Mouse (Mus musculus) embryonic stem cell, embryonic (primary cell): Measurements from ENCODE around the gene Tead3.

Experiments used
- CTCF ChIA-PET, 4 experiments: fragments of 300-600 bp in 2 of 4; fragments of 350-600 bp in 2 of 4; sonication (Branson Sonifier 250); formaldehyde crosslinking; loops; one replicate each; lab custom pipeline; 2022; ENCODE audit warnings: inconsistent platforms in 2 of 4; lab: Charles Lee
- POLR2A ChIA-PET, 4 experiments: fragments of 300-600 bp in 2 of 4; fragments of 350-600 bp in 2 of 4; sonication (Branson Sonifier 250); formaldehyde crosslinking; loops; one replicate each; lab custom pipeline; 2022; ENCODE audit warnings: antibody characterized with exemption in 4 of 4, inconsistent platforms in 1 of 4; lab: Charles Lee

The Tead3 gene

DNA sequence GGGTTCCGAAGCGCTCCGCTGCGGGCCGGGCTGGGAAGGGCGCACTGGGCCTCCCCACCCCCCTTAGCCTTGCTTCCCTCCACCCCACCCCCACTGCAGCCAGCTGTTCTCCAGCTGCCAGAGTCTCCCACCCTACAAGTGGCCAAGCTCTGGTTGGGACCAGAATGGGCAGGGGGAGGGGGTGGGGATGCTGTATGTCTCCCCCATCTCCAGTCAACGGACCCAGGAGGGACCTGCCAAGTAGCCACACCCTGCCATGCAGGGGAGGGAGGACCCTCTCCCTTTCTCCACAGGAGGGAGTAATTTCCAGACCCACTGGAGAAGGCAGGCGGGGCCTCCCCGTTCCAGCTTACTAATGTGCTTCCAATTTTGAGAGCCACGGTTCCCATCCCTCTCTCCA is 4.7 kb downstream of the Tead3 start:
- POLR2A ChIA-PET, result interaction anchor here (0.6 to 45.8 kb wide), 14 partner anchors 10 to 260 kb away, joined by 3 to 990 read pairs (median 6); partner anchors contain the start of genes Rpl10a (in 2 of the 4) and Fance (in 1 of the 4)
- CTCF ChIA-PET, result interaction anchor here (0.5 to 2.1 kb wide), 10 partner anchors 13 to 1350 kb away, joined by 3 to 12 read pairs (median 4); no protein-coding TSS in a partner anchor

DNA sequence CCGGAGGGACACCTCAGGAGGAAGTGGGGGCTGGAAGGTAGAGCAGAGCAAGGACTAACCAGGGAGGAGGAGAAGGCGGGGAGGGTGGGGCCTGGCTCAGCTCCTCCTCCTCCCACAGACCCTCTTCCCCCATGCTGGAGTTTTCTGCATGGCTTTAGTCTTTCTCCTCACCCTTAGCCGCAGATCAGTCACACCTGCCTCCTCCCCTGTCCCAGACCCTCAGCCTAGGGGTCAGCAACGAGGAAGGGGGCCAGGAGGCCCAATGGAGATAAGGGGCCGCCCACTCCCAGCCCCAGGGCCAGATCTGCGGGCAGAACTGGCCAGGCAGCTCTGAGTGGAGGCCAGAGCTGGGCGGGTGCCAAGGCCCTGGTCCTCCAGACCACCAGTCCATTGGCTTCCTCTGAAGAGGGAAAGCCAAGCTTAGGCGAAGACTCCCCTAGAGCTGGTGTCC is 5.3 kb downstream of the Tead3 start:
- ChIA-PET CTCF (interaction anchor here (0.5 to 2.1 kb wide), 11 partner anchors 13 to 1350 kb away, joined by 3 to 18 read pairs (median 4); partner anchors contain the start of gene Fance (in 1 of the 4)), POLR2A (interaction anchor here (0.6 to 45.8 kb wide), 14 partner anchors 11 to 163 kb away, joined by 3 to 990 read pairs (median 6); partner anchors contain the start of genes Fance (in 2 of the 4) and Rpl10a (in 2 of the 4))

DNA sequence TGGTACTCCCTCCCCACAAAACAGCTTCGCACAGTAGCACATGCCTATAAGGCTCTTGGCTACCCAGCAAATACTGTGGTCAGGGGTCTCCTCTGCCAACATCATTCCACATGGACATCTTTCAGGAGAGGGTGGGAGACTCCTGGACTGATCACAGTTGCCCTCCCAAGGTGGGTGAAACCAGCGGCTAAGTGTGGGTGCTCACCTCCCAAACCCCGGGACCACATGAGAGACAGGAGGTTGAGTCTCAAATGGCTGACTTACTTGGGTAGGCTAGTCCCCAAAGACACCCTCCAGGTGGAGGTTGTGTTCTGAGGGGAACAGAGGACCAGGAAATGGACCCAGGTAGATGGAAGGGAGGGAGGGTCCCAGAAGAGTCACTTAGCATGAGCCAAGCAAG is 5.9 kb downstream of the Tead3 start:
- ChIA-PET POLR2A (interaction anchor here (1.0 to 45.8 kb wide), 10 partner anchors 11 to 144 kb away, joined by 3 to 990 read pairs (median 6); partner anchors contain the start of genes Fance (in 2 of the 4) and Rpl10a (in 2 of the 4)), CTCF (interaction anchor here in 3 of 4 experiments (0.6 to 2.1 kb wide), 8 partner anchors 13 to 48 kb away, joined by 3 to 12 read pairs (median 4); partner anchors contain the start of gene Fance (in 1 of the 3))

DNA sequence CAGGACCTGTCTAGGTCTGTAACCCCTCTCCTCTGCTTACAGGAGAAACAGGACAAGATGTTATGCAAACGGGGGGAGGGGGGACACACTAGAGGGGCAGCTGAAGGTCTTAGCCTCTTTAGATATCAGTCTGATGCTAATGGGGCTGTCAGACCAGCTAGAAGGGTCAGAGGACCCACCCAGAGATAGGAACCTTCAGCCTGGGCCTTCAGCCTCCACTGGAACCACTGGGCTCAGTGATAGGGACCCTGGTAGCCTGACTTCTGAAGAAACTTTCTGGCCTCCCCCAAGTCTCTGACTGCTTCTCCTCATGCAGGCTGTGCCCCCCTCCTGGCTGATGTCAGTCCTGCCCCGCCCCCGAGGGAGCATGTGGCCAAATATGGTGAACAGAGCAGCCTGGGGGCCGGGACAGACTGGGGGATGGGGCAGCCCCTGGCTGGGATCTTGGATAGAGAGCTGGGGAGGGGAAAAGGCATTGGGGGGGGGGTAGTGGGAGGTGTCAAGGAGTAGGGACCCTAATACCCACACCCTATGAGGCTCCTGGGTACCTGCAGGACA is 6.5 kb downstream of the Tead3 start:
- POLR2A ChIA-PET, result interaction anchor here (1.0 to 45.8 kb wide), 6 partner anchors 12 to 31 kb away, joined by 3 to 990 read pairs (median 8); partner anchors contain the start of genes Fance (in 2 of the 4) and Rpl10a (in 1 of the 4)
- CTCF ChIA-PET, result interaction anchor here in 3 of 4 experiments (0.6 to 0.9 kb wide), 4 partner anchors 22 to 262 kb away, joined by 3 to 4 read pairs (median 4); no protein-coding TSS in a partner anchor

DNA sequence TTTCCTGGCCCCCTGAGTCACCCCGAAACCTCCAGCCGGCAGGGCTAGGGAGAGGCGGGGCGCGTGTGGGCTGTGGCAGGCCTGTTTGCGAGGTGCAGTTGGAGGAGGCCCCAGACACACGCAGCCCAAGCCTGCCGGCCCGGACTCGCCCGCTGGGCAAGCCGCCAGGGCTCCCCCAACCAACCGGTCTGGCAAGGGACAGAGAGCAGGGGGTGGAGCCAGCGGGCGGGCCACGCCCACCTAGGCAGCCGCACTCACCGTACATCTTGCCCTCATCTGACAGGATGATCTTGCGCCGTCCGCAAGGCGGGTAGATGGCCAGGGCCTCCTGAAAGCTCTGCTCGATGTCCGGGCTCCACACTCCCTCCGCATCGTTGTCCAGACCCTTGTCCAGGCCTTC is 9.5 kb downstream of the Tead3 start:
- CTCF ChIA-PET, result interaction anchor here in 3 of 4 experiments (0.6 to 3.0 kb wide), 3 partner anchors 9 to 48 kb away, joined by 3 to 8 read pairs (median 7); partner anchors contain the start of gene Tead3 (in 1 of the 3)
- POLR2A ChIA-PET, result interaction anchor here in 3 of 4 experiments (0.7 to 45.8 kb wide), 10 partner anchors 9 to 184 kb away, joined by 3 to 990 read pairs (median 6); partner anchors contain the start of genes Tead3 (in 2 of the 3), Fance (in 1 of the 3) and Rpl10a (in 1 of the 3)

DNA sequence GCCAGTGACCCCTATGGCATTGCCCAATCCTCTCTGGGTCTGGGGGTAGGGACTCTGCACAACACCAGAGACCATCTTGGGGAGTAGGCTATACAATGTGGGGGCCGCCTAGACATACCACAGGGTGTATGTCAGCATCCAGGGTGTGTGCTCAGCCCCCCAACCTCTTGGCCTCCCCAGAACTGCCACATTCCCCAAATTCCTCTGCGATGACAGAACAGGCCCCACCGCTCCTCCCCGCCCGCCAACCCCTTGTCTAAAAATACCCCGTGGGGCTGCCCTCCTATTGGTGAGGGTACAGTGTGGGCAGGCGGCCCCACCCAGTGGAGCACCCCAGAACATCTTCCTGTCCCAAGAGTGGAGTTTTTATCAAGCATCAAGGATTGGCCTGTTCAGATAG is 10.0 kb downstream of the Tead3 start:
- POLR2A ChIA-PET, result interaction anchor here in 3 of 4 experiments (0.7 to 45.8 kb wide), 7 partner anchors 9 to 142 kb away, joined by 3 to 990 read pairs (median 9); partner anchors contain the start of genes Rpl10a (in 2 of the 3), Fance (in 1 of the 3) and Tead3 (in 1 of the 3)

DNA sequence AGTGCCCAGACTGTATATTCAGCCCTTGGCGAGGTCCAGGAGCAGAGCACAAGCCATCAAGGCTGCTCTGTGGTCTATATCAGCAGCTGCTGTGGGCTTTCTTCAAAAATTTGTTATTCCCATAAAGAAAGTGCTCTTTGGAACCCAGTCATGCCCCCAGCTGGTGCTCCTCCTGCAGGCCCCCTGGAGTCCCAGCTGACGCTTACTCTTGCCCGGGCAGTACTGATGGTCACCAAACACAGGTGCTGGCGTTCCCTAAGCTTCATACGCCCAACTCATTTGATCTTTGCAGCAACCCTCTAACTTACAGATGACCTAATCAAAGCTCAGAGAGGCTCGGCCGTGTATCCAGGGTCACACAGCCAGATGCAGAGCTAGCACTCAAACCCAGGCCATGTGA is 13.1 kb downstream of the Tead3 start:
- POLR2A ChIA-PET, result interaction anchor here in 3 of 4 experiments (0.6 to 45.8 kb wide), 11 partner anchors 6 to 786 kb away, joined by 3 to 990 read pairs (median 4); partner anchors contain the start of genes Rpl10a (in 2 of the 3), Fance (in 1 of the 3), Tead3 (in 1 of the 3) and Tulp1 (in 1 of the 3)
- CTCF ChIA-PET, result interaction anchor here (0.6 to 2.1 kb wide), 16 partner anchors 12 to 1047 kb away, joined by 3 to 12 read pairs (median 5); partner anchors contain the start of genes Fance (in 1 of the 4) and Tead3 (in 1 of the 4)

More for the DNA sequence above, 10.0 kb downstream of the Tead3 start:
- CTCF ChIA-PET, result interaction anchor here in 1 of 4 experiments (3.0 kb wide), 1 partner anchor 9 kb away, joined by 8 read pairs; the partner anchor contains the start of gene Tead3

DNA sequence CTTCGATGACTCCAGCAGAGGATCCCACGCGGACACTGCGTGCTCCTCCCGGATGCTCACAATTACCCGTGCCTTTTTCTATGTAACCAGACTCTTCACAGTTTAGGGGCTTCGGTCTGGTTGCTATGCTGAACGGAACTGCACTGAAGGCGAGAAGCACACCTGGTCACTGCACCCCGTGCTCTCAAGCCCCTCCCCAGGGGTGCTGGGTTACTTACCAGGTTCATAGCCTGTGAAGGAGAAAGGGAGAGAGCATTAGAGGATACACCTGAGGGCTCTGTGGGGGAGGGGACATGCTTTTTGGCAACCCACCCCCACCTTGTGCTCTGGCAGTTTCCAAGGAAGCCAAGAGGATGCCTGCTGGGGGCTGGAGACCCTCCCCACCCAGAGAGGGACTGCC is 15.3 kb downstream of the Tead3 start:
- POLR2A ChIA-PET, result interaction anchor here in 3 of 4 experiments (0.8 to 45.8 kb wide), 5 partner anchors 8 to 18 kb away, joined by 3 to 990 read pairs (median 4); partner anchors contain the start of genes Tead3 (in 2 of the 3), Fance (in 1 of the 3), Rpl10a (in 1 of the 3) and Tulp1 (in 1 of the 3)
- CTCF ChIA-PET, result interaction anchor here in 1 of 4 experiments (0.7 kb wide), 1 partner anchor 177 kb away, joined by 3 read pairs; no protein-coding TSS in a partner anchor

DNA sequence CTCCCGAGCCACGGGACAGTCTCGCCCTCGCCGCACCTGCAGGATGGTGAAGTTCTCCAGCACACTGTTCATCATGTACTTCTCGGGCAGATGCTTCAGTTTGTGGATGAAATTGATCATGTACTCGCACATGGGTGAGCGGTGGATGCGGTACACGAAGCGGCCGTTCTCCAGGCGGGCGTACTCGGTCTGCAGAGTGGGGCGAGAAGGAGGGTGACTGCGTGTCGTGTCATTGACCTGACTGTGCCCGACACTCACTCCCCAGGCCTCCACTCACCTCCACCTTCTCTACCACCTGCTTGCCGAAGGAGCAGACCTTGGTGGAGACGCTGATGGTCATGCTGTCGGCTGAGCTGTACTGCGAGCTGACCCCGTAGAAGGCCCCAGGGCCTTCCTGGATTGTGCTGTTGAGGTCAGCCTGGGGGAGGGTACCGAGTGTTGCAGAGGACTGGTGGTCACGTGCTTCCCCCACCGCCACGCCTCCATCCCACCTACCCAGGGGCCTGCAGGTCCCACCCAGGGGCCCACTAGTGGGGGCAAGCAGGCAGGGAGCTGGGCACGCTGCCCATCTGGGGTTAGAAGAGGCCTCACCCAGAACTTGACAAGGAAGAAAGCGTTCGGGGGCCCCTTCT is 17.6 kb downstream of the Tead3 start:
- CTCF ChIA-PET, result interaction anchor here in 2 of 4 experiments (0.5 to 0.9 kb wide), 2 partner anchors 35 to 631 kb away, joined by 3 to 14 read pairs; no protein-coding TSS in a partner anchor
- POLR2A ChIA-PET, result interaction anchor here (0.7 to 45.8 kb wide), 27 partner anchors 8 to 195 kb away, joined by 3 to 990 read pairs (median 12); partner anchors contain the start of genes Tead3 (in 2 of the 4), Fance (in 1 of the 4), Ppard (in 1 of the 4) and Rpl10a (in 1 of the 4)

DNA sequence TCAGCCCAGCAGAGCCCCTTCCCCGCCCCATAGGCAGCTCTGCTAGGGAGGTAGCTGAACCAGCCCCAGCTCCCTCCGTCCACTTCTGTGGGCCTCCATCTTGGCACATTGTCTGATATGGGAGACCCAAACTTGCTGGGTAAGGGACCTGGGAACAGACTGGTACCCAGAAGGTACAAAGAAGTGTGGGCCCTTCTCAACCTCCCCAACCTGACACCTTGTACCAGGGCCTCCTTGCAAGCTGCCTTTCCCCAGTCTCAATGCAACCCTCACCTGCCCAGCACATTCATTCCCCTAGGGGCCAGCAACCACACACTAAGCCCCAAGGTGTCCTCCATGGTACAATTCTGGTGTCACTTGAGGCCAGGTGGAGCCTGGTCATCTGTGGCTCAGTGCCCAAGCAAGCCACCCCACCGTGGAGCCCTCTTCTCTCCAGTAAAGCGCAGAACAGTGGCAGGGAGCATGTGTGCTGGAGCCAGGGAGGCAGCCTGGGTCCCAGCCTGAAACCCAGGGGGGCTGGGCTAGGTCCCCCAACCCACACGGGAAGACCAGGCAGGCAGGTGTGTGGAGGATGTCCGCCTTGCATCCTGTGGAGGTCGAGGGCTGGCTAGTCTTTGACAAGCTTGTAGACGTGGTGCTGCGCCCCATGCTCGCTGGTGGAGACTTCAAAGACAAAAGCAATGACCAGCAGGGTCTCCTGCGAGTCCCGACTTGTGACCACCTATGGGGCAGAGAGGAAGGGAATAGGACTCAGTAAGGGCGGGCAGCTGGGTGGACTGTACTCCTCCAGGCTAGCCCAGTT is 18.3 kb downstream of the Tead3 start:
- ChIA-PET CTCF (interaction anchor here (0.6 to 1.8 kb wide), 10 partner anchors 9 to 704 kb away, joined by 3 to 7 read pairs (median 3); no protein-coding TSS in a partner anchor), POLR2A (interaction anchor here (0.6 to 45.8 kb wide), 106 partner anchors 7 to 1245 kb away, joined by 3 to 990 read pairs (median 5); partner anchors contain the start of genes Fance (in 3 of the 4), Tead3 (in 3 of the 4), Ppard (in 2 of the 4) and Hmga1 (in 1 of the 4))

DNA sequence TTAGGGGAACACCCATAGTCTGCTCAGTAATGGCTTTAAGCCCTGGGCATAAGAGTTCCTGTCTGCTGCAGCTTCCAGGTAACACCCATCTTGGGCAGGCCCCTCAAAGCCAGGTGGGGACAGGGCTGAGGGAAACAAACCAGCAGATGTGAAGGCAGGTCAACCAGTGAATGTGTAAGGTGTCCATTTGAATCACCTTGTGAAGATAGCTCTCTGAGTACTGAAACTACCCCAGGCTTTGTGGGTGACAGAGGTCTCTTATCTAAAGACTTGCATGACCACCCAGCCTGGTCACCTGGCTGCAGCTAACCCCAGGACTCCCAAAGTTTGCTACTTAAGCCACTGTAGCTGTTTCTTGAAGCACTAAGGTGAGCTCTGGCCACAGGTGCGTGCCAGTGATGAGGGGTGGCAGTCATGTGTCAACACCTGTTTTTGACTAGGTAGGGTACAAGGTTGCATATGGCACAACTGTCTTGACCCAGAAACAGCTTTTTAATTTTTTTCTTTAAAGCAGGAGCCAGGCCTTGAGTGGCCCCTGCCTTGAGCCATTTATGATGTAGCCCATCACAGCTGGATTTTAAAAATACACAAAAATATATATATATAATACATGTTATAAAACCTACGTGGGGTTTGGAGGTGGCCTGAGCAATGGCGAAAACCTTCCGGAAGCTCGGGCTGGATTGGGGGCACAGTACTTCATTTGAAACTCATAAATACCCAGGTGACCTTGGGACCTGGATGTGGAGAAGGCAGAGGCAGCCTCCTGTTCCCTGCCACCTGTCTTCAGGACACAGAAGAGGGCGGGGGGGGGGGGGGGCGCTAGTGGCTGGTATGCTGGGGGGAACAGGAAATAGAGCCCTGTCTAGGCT is 19.1 kb downstream of the Tead3 start:
- POLR2A ChIA-PET, result interaction anchor here (0.5 to 45.8 kb wide), 149 partner anchors 7 to 1244 kb away, joined by 3 to 990 read pairs (median 5); partner anchors contain the start of genes Fance (in 3 of the 4), Tead3 (in 3 of the 4), Tulp1 (in 3 of the 4) and Def6 (in 2 of the 4)
- CTCF ChIA-PET, result interaction anchor here (0.6 to 1.9 kb wide), 15 partner anchors 8 to 703 kb away, joined by 3 to 7 read pairs (median 3); partner anchors contain the start of gene Tead3 (in 1 of the 4)

DNA sequence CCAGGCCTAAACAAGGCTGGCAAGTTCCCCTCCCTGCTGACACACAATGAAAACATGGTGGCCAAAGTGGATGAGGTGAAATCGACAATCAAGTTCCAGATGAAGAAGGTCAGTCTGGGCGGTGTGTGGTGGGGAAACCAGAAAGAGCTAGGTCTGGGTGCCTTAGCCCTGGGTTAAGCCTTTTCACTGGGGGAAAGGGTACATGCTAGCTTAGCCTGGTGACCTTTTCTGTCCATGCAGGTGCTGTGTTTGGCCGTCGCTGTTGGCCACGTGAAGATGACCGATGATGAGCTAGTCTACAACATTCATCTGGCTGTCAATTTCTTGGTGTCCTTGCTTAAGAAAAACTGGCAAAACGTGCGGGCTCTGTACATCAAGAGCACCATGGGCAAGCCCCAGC is 20.0 kb downstream of the Tead3 start:
- ChIA-PET CTCF (interaction anchor here in 2 of 4 experiments (0.8 to 1.9 kb wide), 8 partner anchors 11 to 101 kb away, joined by 3 to 7 read pairs (median 6); partner anchors contain the start of gene Tead3 (in 1 of the 2)), POLR2A (interaction anchor here (0.5 to 45.8 kb wide), 111 partner anchors 6 to 1302 kb away, joined by 3 to 990 read pairs (median 6); partner anchors contain the start of genes Tead3 (in 4 of the 4), Fance (in 3 of the 4), Def6 (in 2 of the 4) and Ppard (in 2 of the 4))

DNA sequence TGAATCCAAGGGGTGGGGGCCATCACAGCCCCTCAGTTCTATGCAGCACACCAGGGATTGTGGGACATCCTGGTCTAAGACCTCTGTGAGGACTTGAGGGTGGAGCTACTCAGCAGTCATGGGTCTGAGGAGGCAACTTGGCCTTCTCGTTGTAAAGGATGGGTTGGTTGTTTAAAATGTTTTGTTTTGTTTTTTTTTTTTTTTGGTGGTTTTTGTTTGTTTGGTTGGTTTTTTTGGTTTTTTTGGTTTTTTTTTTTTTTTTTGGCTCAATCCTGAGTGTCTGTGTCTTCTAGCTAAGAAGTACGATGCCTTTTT is 20.4 kb downstream of the Tead3 start:
- POLR2A ChIA-PET, result interaction anchor here (0.6 to 45.8 kb wide), 102 partner anchors 6 to 1302 kb away, joined by 3 to 990 read pairs (median 6); partner anchors contain the start of genes Tead3 (in 4 of the 4), Fance (in 3 of the 4), Def6 (in 2 of the 4) and Tulp1 (in 2 of the 4)
- CTCF ChIA-PET, result interaction anchor here (0.6 to 1.9 kb wide), 11 partner anchors 13 to 117 kb away, joined by 3 to 20 read pairs (median 4); partner anchors contain the start of gene Tead3 (in 1 of the 4)

DNA sequence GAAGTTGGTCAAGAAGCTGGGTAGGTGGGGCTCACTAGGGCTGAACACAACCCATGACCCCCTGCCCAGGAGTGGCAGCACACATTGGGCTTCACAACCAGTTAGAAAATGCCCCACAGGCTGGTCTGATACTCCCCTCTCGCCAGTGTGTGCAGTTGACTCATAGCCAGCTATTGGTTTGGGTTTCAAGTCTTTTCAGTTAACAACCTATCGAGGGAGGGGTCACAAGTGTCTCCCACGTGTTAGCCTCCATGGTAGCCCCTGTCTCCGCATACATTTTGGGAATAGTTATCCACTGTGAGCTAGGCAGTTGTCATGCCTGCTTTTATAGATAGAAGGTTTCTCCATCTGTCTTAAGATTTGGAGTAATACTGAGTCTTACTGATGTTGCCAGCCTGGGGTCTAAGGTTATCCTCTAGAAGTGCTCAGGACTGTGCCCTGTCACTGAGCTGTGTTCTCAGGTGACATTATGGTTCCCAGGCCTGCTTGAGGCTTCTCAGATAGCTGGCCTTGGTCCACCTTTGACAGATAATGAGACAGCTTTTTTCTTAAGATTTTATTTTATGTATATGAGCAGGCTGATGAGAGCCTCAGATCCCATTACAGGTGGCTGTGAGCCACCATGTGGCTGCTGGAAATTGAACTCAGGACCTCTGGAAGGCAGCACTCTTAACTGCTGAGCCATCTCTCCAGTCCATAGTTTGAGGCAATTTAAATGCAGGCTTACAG is 20.9 kb downstream of the Tead3 start:
- ChIA-PET POLR2A (interaction anchor here (0.5 to 45.8 kb wide), 96 partner anchors 5 to 1127 kb away, joined by 3 to 990 read pairs (median 5); partner anchors contain the start of genes Tead3 (in 4 of the 4), Fance (in 3 of the 4), Def6 (in 2 of the 4) and Tulp1 (in 2 of the 4)), CTCF (interaction anchor here (0.6 to 1.9 kb wide), 12 partner anchors 13 to 117 kb away, joined by 3 to 20 read pairs (median 4); partner anchors contain the start of gene Tead3 (in 1 of the 4))
